Mouse (Mus musculus): ENCODE measurements around the gene Spint2. TPM values are rescaled to one million over a fixed set of nuclear protein-coding genes. Genes with fewer than 3 reads are reported as not detected.

The Spint2 gene
- polyA plus RNA-seq, 1 experiment from 2014 or later = 116 TPM

DNA sequence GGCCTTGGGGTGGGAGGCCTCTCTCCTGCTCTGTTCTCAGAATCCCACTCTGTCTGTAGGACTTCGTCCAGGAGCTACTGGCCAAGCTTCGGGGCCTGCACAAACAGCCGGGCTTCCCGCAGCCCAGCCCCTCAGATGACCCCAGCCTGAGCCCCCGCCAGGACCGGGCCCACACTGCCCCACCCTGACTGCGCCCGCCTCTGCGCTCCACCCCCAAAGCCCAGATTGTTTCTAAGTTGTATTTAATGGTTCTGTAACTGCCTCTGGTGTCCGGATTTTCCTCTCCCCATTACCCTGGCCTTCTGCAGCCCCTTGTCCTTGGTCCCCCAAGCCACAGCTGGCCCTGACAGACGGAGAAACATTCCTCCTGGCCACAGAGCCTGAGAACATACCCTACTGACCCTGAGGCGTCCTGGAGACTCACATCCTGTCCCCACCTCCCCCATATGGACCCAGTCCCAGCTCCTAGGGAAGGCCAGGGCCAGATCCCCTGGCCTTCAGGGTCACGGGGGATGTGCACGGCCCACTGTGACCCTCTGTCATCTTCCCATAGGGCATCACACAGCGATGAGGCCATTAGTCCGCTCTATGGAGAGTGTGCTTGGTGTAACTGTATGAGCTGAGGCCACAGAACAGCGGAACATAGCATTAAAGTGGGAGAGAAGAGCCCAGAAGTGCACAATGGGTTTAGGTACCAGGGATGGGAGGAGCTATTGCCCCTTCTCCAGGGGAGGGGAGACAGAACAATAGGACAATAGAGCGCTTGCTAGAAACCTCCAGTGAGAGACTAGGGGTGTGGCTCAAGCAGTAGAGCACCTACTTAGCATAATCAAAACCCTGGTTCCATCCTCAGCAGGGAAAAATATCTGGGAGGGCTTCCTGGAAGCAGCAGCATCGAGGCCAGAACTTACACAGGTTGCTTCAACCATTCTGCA lies 11.7 kb upstream of the Spint2 start:
- no peak overlapping the region for H3K9ac ChIP-seq (ENCODE audit: low read length)
- H3K36me3 ChIP-seq (ENCODE audit: control insufficient read depth, insufficient read depth) = no peaks in the 10 kb centered on the region
- no peaks in the 10 kb centered on the region for H3K9me3 ChIP-seq (replicated peaks; ENCODE audit: control insufficient read depth, low read length)
- H3K4me3 ChIP-seq (ENCODE audit: low read length) = no peak overlapping the region
- peaks cover 19% of the 10 kb centered on the region for H3K4me1 ChIP-seq (ENCODE audit: control insufficient read depth, insufficient read depth, low read length)
- no peak for ATAC-seq (replicated peaks; ENCODE audit: extremely low read depth, insufficient read depth, low FRiP score)
- H3K4me2 ChIP-seq (ENCODE audit: low read depth, low read length) = no peak overlapping the region
- WGBS = 45% methylated on average over 19 of the region's 19 CpGs
- no peaks in the 10 kb centered on the region for H3K27me3 ChIP-seq (ENCODE audit: control insufficient read depth, insufficient read depth, low read length)
- peak overlapping the region; percentile 59 for H3K27ac ChIP-seq (ENCODE audit: low read length)

DNA sequence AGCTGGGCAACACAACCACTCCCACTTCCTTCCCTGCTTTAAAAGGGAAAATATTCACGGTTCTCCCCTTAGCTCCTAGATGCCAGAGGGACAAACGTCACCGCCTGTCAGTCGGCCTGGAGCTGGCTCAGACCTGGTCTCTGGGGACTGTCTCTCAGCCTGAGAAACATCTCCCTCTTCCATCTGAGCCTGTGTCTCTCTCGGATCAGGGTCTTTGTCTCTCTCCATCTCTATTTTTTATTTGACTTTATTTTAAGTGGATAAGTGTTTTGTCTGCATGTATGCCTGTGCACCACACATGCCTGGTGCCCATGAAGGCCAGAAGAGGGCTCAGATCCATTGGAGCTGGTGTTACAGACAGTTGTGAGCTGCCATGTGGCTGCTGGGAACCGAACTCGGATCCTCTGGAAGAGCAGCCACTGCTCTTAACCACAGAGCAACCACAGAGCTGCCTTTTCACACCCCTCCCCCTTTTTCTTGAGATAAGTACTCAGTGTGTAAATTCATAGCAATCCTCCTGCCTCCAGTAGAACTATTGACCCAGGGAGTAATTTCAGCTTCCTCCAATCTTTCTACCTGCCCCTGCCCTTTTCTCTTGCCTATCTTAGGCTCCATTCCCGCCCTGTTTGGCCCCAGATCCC lies 10.9 kb upstream of the Spint2 start:
- Histone ChIP-seq H3K27me3 (ENCODE audit: control insufficient read depth, insufficient read depth, low read length) (peaks cover 5% of the 10 kb centered on the region; the same call in 1 of the 2 replicates), H3K4me3 (ENCODE audit: low read length) (no peak overlapping the region), H3K27ac (ENCODE audit: low read length) (peak overlapping the region; percentile 59), H3K4me2 (ENCODE audit: low read depth, low read length) (no peak overlapping the region), H3K9ac (ENCODE audit: low read length) (no peak overlapping the region), H3K36me3 (ENCODE audit: control insufficient read depth, insufficient read depth) (no peaks in the 10 kb centered on the region), H3K4me1 (ENCODE audit: control insufficient read depth, insufficient read depth, low read length) (peaks cover 19% of the 10 kb centered on the region), H3K9me3 (replicated peaks; ENCODE audit: control insufficient read depth, low read length) (no peaks in the 10 kb centered on the region)
- ATAC-seq (replicated peaks; ENCODE audit: extremely low read depth, insufficient read depth, low FRiP score) = no peak
- 30% methylated on average over 8 of the region's 8 CpGs for WGBS

DNA sequence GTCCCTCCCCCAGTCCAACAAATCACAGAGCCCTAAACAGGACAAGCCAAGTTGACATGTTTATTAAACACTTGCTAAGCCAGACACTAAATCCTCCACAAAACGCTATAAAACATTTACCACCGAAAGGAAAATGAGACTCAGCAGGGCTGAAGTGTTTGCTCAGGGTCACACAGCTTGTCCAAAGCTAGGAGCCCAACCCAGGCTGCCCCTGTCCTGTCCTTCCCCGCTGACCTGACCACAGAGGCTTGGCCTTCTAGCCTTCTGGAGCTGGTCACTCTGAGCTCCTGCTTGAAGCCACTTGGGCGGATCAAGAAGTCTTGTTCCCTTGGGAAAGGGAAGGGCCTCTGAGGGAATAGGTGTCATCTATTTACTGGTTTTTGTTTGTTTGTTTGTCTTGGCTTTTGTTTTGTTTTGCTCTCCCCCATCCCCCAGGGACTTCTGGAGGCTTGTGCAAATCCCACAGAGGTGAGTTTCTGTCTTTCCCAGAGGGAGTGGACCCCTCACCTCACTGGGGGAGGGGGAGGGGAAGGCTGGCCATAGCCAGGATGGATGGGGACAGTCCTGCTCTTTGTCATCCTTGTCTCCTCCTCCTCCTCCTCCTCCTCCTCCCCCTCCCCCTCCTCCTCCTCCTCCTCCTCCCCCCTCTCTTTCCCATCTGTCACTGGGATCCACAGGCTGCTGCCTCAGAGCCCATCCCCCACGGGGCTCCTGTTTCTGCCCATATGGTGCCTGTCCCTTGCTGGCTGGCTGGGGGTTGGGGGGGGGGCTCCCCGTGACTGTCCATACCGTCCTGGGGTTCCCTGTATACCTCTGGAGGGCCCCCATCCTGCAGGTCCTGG lies 10.1 kb upstream of the Spint2 start:
- 46% methylated on average over 6 of the region's 7 CpGs for WGBS
- Histone ChIP-seq H3K27ac (ENCODE audit: low read length) (peak overlapping the region; percentile 59), H3K4me3 (ENCODE audit: low read length) (no peak overlapping the region), H3K36me3 (ENCODE audit: control insufficient read depth, insufficient read depth) (no peaks in the 10 kb centered on the region), H3K4me2 (ENCODE audit: low read depth, low read length) (peak overlapping the region; percentile 92; the same call in 1 of the 2 replicates), H3K27me3 (ENCODE audit: control insufficient read depth, insufficient read depth, low read length) (peaks cover 5% of the 10 kb centered on the region; the same call in 1 of the 2 replicates), H3K9me3 (replicated peaks; ENCODE audit: control insufficient read depth, low read length) (no peaks in the 10 kb centered on the region), H3K4me1 (ENCODE audit: control insufficient read depth, insufficient read depth, low read length) (peaks cover 19% of the 10 kb centered on the region), H3K9ac (ENCODE audit: low read length) (no peak overlapping the region)
- no peak; the same call in 1 of the 2 replicates for ATAC-seq (replicated peaks; ENCODE audit: extremely low read depth, insufficient read depth, low FRiP score)

DNA sequence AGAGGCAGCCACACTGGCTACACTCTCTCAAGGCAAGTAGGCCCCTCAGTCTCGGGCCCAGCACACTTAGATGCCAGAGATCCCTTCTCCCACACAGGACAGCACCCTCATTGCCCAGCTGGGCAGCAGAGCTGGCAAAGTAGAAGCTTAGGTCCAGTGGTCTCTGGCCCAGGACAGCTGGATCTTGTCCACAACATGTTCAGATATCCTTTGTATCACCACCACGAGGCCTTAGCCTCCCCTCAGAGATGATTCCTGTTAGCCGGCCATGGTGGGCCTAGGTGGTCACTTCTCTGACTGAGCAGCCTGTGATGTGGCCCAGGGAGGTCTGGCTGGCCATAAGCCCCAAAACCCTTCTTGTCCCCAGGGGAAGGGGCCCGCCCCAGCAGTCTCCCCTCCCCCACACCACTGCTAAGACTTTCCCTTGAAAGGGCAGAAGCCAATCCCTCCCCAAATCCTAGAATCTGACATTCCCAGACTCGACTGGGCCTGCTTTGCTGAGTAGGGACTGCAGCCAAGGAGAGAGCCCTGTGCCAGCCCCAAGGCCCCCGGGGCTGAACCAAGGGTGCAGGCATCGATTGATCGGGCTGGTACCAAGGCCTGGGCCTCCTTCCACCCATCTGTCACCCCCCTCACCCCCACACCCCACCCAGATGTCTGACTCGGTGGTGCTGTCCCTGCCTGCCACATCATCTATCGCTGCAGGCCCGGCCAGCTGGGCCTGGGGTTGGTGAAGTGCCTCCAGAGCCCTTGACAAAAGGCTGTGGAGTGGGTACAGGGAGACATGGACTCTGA lies 9.2 kb upstream of the Spint2 start:
- Histone ChIP-seq H3K9ac (ENCODE audit: low read length) (peak overlapping the region; percentile 35), H3K4me2 (ENCODE audit: low read depth, low read length) (peak overlapping the region; percentile 92), H3K36me3 (ENCODE audit: control insufficient read depth, insufficient read depth) (no peaks in the 10 kb centered on the region), H3K4me3 (ENCODE audit: low read length) (peak overlapping the region; percentile 9; the same call in 1 of the 2 replicates), H3K27ac (ENCODE audit: low read length) (peak overlapping the region; percentile 56), H3K4me1 (ENCODE audit: control insufficient read depth, insufficient read depth, low read length) (peaks cover 19% of the 10 kb centered on the region), H3K9me3 (replicated peaks; ENCODE audit: control insufficient read depth, low read length) (no peaks in the 10 kb centered on the region), H3K27me3 (ENCODE audit: control insufficient read depth, insufficient read depth, low read length) (peaks cover 5% of the 10 kb centered on the region; the same call in 1 of the 2 replicates)
- no peak for ATAC-seq (replicated peaks; ENCODE audit: extremely low read depth, insufficient read depth, low FRiP score)
- WGBS = 57% methylated on average over 11 of the region's 11 CpGs

DNA sequence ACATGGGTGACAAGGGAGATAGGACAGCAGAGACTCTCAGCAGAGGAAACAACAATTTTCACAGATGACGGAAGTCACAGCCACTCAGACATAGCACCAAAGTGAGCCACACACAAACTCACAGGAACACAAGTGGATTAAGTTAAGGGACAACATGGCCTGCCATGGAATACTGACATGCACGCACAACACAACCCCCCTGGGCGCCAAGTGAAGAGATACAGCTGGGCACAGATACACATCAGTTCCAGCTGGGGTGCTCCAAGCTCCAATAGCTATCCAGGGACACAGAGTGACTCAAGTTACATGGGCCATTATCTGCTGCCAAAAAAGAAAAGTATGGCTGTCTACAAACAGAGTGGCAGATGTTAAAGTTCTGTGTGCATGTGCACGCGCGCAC lies 8.1 kb upstream of the Spint2 start:
- H3K4me1 ChIP-seq (ENCODE audit: control insufficient read depth, insufficient read depth, low read length) = peaks cover 19% of the 10 kb centered on the region
- peak overlapping the region; percentile 78 for H3K9ac ChIP-seq (ENCODE audit: low read length)
- H3K9me3 ChIP-seq (replicated peaks; ENCODE audit: control insufficient read depth, low read length) = no peaks in the 10 kb centered on the region
- ATAC-seq (replicated peaks; ENCODE audit: extremely low read depth, insufficient read depth, low FRiP score) = no peak
- peak overlapping the region; percentile 72 for H3K4me3 ChIP-seq (ENCODE audit: low read length)
- peak overlapping the region; percentile 68 for H3K27ac ChIP-seq (ENCODE audit: low read length)
- peak overlapping the region; percentile 92 for H3K4me2 ChIP-seq (ENCODE audit: low read depth, low read length)
- 71% methylated on average over 6 of the region's 6 CpGs for WGBS
- peaks cover 5% of the 10 kb centered on the region; the same call in 1 of the 2 replicates for H3K27me3 ChIP-seq (ENCODE audit: control insufficient read depth, insufficient read depth, low read length)
- H3K36me3 ChIP-seq (ENCODE audit: control insufficient read depth, insufficient read depth) = no peaks in the 10 kb centered on the region

DNA sequence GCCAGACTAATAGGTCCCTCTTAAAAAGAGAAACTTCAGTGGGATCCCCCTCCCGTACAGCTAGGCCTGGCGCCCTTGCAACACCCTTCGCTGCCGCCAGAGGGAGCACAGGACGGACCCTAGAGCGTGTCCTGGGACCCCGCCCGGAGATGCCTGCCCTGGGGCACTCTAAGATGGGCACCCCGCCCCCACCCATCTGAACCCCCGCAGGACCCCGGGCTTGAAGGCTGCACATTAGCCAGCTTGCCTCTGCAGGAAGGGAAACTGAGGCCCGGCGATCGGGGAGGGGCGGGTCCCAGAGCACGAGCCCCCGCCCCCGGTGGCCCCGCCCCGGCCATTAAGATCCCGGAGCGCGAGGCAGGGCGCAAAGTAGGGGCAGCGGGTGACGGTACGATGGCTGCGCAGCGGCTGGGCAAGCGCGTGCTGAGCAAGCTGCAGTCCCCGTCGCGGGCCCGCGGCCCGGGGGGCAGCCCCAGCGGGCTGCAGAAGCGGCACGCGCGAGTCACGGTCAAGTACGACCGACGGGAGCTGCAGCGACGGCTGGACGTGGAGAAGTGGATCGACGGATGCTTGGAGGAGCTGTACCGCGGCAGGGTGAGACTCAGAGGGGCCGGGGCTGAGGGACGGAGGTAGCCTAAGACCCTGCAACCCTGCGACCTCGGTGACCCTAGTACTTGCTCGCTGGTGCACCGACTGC lies 7.4 kb upstream of the Spint2 start, which contains the start of gene Ppp1r14a:
Gene Ppp1r14a (plus strand): TSS at position 367 of the 697 bp plus-strand sequence.
- 1% methylated on average over 59 of the region's 59 CpGs for WGBS
- H3K4me1 ChIP-seq (ENCODE audit: control insufficient read depth, insufficient read depth, low read length) = peaks cover 19% of the 10 kb centered on the region
- peak within 1 kb of the TSS; percentile 72 for H3K4me3 ChIP-seq (ENCODE audit: low read length)
- peak; percentile 46 for ATAC-seq (replicated peaks; ENCODE audit: extremely low read depth, insufficient read depth, low FRiP score)
- H3K36me3 ChIP-seq (ENCODE audit: control insufficient read depth, insufficient read depth) = no peaks in the 10 kb centered on the region
- peak within 1 kb of the TSS; percentile 92 for H3K4me2 ChIP-seq (ENCODE audit: low read depth, low read length)
- H3K9me3 ChIP-seq (replicated peaks; ENCODE audit: control insufficient read depth, low read length) = no peaks in the 10 kb centered on the region
- H3K27me3 ChIP-seq (ENCODE audit: control insufficient read depth, insufficient read depth, low read length) = peaks cover 5% of the 10 kb centered on the region; the same call in 1 of the 2 replicates
- H3K27ac ChIP-seq (ENCODE audit: low read length) = peak within 1 kb of the TSS; percentile 68
- H3K9ac ChIP-seq (ENCODE audit: low read length) = peak within 1 kb of the TSS; percentile 78

DNA sequence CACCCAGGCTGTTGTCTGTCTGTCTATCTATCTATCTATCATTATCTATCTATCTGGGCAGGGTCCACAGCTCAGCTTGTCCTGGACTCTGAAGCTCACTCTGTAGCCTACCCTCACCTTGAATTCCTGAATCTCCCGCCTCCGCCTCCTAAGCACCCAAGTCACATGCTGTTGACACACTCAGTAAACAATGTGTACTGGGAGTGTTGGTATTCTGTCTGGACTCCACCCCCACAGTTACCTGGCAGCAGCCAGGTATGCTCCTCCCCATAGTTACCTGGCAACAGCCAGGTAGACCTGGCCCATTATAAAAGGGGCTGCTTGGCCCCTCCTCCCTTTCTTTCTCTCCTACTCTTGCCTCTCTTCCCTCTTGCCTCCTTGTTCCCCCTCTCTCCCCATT lies 6.4 kb upstream of the Spint2 start:
- no peak overlapping the region for H3K27ac ChIP-seq (ENCODE audit: low read length)
- H3K27me3 ChIP-seq (ENCODE audit: control insufficient read depth, insufficient read depth, low read length) = peaks cover 5% of the 10 kb centered on the region; the same call in 1 of the 2 replicates
- H3K4me1 ChIP-seq (ENCODE audit: control insufficient read depth, insufficient read depth, low read length) = peaks cover 15% of the 10 kb centered on the region
- H3K9ac ChIP-seq (ENCODE audit: low read length) = no peak overlapping the region
- WGBS = 79% methylated on average over 2 of the region's 2 CpGs
- H3K36me3 ChIP-seq (ENCODE audit: control insufficient read depth, insufficient read depth) = no peaks in the 10 kb centered on the region
- no peak overlapping the region for H3K4me2 ChIP-seq (ENCODE audit: low read depth, low read length)
- no peak overlapping the region for H3K4me3 ChIP-seq (ENCODE audit: low read length)
- H3K9me3 ChIP-seq (replicated peaks; ENCODE audit: control insufficient read depth, low read length) = no peaks in the 10 kb centered on the region
- no peak for ATAC-seq (replicated peaks; ENCODE audit: extremely low read depth, insufficient read depth, low FRiP score)

Data from heart, embryonic 16.5 days (tissue).